Mouse (Mus musculus): ENCODE data around the gene Sap30bp.

Gene Sap30bp

DNA sequence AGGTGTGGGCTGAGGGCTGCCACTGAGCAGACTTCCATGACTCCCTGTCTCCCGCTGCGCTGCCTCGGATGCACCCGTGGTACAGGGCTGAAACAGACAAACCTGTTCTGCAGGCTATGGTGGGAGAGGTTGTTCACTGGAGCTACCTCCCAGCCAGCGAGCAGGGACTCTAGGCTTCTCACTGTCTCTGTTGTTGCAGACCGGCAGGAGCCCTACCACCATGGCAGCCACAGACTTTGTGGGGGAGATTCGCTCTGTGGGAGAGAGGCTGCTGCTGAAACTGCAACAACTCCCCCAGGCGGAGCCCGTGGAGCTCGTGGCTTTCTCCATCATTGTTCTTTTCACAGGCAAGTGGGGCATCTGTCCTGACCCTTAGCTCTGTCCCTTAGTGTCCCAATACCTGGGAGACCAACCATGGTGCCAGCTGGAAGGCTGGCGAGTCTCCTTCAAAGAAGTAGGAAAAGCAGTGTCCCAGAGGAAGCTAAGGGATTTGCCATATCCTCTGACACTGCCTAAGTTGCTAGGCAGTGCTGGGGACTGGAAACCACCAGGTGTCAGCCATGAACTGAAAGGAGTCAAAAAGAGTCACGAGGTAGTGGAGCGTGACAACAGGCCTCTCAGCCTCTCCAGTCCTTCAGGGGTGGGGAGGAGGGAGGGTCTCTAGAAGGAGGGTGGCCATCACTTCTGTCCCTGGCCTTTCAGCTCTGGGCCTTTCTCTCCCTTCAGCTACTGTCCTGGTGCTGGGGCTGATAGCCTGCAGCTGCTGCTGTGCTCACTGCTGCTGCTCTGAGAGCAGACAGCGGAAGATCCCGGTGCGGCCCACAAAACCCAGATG is 27.9 kb upstream of the Sap30bp start:
- WGBS = 65% methylated on average over 16 of the region's 16 CpGs

DNA sequence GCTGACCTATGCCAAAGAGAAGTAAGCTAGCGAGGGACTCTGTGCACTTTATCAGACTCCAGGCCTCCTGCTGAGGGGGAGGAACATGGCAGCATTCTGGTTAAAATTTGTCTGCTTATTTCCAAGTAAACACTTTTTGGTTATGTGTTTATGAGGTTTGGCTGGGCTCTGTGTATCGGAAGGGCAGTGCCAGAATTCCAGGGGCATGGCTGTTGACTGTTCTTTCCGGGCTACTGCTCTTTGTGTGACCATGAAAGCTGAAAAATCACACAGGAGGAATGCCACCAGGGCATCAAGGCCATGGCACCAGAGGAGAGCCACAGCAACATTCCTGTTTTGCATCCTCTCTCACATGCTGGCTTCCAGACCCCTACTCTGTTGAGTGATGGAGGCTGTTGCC is 27.0 kb upstream of the Sap30bp start:
- 90% methylated on average over 3 of the region's 3 CpGs for WGBS

DNA sequence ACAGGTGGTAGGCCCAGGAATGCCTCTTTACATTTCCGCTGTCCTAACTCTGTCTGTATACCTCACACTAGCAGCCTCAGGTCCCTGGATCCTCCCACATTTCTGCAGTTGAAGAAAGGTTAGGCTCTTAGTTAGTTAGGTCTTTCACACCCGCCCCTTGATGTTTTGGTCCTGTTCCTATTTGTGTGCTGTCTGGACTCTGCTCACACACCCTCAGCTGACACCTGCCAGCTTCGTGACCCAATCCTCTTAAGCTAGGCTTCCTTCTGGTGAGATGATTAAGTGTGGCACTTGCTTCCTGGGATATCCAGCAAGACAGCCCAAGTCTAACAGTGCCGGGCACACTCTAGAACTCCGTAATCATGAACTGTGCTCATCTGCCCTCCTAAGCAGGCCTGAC is 26.6 kb upstream of the Sap30bp start:
- WGBS = 93% methylated on average over 5 of the region's 5 CpGs

DNA sequence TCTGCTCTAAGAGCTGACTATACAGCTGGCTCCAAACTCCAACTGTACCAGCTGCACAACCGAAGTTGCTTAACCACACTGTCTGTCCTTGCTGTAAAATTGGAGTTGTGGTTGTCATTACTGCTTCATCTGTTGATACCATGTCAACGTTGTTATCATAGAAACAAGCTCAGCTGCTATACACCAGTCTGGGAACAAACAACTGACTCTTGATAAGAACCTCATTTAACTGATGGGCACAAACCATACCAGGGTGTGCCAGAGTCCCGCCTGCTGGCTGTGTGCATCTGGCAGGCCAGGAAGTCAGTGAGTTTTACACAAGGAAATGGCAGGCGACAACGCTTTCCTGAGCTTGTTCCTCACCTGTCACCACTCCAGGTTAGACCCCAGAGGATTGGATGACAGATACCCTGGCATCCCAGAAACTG is 21.9 kb upstream of the Sap30bp start:
- 85% methylated on average over 5 of the region's 5 CpGs for WGBS

DNA sequence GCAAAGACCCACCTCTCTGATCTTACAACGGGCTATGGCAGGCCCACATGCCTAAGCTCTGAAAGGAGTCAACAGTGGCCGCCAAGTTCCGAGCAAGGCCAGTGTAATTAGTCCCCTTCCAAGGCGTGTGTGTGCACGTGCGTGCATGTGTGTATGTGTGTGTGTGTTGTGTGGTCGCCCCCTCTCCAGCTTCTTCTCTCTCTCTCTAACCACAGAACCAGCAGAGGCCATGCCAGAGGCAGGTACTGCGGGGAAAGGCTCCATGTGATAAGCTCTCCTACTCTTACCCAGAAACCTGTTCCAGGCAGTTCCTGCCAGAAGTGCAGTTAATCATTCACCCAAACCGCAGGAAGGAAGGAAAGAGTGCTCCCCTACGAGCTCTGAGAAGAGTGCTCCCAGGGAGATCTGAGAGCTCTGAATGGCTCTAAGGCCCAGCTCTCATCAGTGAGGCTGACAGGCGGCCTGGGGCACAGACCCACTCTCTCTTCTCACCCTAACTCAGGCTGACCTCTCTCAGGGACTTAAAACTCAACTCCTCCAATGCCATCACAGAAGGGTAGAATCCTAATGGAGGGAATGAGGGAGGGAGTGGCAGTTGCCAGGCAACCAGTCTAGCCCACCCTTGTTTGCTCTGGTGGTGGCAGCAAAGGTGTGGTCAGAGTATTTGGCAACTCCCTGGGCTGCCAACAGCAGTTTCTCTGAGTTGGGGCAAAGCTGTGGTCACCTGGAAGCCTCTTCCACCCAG is 21.3 kb upstream of the Sap30bp start, which contains the start of gene Smim6:
Gene Smim6 (plus strand): TSS at position 386 of the 745 bp plus-strand sequence.
- WGBS = 90% methylated on average over 11 of the region's 11 CpGs

DNA sequence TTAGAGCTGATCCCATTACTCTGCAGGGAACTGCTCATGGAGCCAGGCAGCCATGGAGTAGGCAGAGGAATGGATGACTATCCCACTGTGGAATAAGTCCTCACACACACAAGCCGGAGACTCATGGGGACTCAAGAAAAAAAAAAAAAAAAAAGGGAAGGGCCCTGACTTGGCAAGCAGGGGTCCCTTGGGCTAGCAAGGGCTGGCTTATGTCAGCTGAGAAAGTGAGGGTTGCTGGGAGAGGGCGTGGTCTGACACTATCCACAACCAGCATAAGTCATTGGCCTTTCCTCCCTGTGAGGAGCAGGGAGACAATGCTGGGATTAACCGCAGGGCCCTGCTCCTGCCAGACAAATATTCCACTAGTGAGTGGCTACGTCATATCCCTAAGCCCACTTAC is 16.5 kb upstream of the Sap30bp start:
- WGBS = 95% methylated on average over 4 of the region's 4 CpGs

DNA sequence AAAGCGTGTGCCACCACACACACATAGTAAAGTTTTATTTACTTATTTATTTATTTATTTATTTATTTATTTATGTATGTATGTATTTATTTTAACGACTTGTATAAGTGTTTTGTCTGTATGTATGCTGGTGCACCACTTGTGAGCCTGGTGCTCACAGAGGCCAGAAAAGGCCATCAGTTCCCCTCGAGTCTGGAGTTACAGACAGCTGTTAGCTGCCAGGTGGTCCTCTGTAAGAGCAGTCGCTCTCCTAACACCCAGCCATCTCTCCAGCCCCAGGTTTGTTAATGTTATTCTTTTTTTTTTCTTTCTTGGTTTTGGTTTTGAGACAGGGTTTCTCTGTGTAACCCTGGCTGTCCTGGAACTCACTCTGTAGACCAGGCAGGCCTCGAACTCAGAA is 14.4 kb upstream of the Sap30bp start:
- 95% methylated on average over 5 of the region's 5 CpGs for WGBS

DNA sequence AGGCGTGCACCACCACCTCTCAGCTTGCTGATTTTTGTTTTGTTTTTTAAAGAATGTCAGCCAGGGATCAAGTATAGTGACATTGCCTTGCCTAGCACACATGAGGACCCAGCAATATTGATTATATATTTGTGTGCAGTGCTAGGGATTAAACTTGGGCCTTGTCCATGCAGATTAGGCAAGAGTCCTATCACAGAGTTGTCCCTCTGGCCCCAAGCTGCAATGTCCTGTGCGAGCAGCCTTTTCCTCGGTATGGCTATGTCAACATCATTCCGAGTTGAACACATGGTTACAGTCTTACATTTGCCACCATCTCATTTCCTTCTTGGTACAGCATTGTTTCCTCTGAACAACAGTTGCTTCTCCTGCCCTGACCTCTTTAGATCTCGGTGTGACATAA is 14.0 kb upstream of the Sap30bp start:
- 97% methylated on average over 5 of the region's 5 CpGs for WGBS

DNA sequence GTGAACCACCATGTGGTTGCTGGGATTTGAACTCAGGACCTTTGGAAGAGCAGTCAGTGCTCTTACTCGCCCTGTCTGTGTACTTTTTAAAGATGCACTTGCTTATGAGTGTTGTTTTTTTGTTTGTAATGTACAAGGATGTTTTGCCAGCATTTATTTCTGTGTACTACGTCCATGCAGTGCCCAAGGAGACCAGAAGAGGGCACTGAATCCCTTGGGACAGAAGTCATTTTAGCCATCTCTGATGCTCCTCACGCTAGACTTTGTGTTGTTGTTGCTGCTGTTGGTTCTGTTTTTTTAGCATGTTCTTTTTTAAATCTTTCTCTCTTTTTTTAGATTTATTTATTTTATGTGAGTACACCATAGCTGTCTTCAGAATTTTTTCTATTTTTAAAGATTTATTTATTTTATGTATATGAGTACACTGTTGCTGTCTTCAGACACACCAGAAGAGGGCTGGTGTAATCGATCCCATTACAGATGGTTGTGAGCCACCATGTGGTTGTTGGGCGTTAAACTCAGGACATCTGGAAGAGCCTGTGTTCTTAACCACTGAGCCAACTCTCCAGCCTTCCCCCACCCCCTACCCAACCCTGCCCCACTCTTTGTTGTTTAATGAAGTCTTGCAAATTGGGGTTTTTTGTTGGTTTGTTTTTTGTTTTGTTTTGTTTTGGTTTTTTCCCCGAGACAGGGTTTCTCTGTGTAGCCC is 12.8 kb upstream of the Sap30bp start:
- WGBS = 27% methylated on average over 6 of the region's 6 CpGs

DNA sequence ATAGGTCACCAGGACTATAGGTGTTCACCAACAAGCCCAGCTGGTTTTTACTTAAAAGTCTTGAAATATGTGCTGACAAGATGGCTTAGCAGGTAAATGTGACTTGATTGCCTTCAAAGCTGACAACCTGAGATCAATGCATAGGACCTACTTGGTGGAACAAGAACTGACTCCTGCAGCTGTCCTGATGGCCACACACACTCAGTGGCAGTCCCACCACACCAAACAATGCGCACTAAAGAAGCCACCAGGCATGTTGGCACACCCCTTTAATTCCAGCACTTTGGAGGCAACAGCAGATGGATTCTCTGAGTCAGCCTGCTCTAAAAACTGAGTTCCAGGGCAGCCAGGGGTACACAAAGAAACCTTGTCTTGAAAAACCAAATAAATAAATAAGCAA is 11.1 kb upstream of the Sap30bp start:
- 64% methylated on average over 1 of the region's 1 CpGs for WGBS

DNA sequence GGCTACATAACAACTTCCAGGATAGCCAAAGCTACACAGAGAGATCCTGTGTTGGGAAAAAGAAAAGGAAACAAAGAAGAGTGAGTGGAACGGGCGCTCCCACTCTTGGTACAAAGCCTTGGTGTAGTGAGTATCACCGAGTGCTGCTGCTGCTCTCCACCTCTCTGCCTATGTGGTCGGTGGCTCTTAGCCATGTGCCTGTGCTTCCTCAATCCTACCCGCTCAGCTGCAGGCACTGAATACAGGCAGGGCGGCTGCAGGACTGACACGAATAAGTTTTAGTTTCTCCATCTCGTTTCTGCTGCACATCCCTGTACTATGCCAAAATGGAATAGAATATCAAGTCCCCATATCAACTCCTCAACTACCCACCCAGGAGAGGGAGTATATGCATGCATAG is 4.1 kb upstream of the Sap30bp start:
- 85% methylated on average over 8 of the region's 8 CpGs for WGBS

DNA sequence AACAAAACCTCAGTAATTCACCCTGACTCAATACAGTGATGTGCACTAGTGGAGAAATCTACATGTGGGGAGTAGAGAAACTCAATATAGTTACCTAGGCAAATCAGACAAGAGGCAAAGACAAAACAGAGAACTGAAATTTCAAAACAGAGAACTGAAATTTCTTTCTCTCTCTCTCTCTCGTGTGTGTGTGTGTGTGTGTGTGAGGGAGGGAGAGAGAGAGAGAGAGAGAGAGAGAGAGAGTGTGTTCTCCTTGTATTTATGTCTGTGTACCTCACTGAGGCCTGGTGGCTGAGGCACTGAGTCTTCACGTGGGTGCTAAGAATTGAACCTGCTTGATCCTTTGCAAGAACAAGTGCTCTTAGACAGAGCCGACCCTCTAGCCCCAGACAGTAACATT is 3.3 kb upstream of the Sap30bp start:
- 67% methylated on average over 3 of the region's 3 CpGs for WGBS

DNA sequence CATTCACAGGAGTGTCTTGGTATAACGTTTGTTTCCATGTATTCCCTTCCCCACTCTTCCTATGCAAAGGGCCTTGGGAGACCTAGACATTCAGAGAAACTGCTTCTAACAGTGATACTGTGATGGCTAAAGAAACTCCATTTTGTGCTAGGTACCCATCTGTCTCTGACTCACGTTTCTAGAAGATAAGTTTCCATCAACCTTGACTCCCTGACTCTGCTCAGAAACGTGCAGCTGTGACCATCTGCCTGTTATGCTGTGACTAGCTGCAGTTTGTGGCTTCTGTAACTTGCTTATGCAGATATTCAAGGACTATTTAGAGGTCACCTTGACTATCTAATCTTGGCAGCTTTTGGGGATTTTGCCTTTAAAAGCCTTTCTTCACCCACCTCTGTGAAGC is 1.8 kb upstream of the Sap30bp start:
- 62% methylated on average over 3 of the region's 3 CpGs for WGBS

DNA sequence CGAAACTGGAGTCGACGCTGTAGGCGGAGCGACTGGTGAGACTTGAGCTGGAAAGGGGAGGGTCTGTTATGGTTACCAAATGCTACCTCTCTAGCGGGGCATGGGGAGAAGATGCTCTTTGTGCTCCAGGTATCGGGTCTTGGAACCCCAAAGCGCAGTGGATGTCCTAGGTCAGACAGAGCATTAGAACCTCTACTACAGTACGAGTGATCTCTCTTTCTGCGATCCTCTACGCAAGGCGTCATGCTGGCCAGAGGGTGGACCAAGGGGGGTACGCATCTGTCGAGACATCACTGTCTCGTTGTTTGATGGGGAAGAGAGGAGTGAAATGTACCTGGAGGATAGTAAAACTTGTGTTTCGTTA is 647 bp downstream of the Sap30bp start:
- WGBS = under 1% methylated on average over 16 of the region's 16 CpGs

DNA sequence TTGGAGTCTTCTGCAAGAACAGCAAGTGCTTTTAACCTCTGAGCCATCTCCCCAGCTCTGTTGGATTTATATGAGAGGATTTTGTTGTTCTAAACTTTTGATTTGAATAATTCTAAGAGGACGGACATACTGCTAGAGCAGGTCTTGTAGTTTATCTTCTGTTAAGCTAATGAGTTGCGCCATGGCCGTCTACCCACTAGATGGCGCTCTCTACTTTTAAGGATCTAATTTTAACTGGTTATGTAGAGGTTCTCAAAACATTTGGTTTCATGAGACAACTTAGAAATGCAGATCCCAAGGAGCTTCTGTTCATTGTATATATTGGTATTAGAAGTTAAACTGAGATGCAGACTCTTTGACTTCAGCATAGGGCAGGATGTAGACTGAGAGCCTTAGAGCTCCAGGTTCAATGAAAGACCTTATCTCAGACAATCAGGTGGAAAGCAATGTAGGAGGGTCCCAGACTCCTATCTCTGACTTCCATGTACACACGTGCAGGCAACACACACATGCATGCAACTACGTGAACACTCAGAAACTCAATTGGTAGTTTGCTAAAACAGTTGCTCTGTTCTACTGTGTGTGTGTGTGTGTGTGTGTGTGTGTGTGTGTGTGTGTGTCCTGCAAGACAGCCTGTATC is 6.7 kb downstream of the Sap30bp start:
- WGBS = 28% methylated on average over 6 of the region's 6 CpGs

DNA sequence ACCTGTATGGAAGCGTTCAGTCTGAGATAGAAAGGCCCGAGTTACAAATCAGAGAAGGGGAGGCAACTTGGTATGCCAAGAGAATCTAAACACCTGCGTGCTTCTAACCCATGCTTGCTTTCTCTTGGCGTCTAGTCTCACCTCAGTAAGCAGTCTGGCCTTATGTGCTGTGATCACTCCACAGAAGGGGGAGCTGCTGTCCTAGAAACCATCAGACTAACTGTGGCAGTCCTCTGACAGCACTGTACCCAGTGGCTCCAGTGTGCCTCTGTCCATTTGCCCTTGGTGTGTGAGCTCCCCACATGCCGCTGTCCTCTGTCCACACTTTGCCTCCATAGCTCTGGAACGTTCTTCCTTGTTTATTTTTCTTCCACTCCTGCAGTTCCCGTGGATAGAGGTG is 8.9 kb downstream of the Sap30bp start:
- WGBS = 79% methylated on average over 7 of the region's 7 CpGs

DNA sequence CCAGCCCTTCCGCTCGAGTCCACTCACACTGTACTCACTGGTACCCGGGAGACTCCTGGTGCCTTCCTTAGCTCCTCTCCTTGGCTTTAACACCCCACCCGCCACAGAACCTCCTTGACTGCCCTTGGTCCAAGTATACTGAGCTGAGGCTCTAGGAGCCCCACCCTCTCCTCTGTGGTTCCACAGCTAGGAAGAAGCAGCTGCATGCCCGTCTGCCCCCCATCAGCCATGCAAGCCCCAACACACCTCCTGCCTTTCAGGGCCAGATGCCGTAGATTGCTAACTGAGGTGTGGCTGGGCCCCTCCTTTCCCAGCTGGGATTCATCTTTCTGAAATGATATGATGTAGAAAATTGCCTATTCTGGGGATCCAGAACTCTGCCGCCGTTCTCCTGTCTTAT is 12.2 kb downstream of the Sap30bp start:
- WGBS = 80% methylated on average over 8 of the region's 8 CpGs

DNA sequence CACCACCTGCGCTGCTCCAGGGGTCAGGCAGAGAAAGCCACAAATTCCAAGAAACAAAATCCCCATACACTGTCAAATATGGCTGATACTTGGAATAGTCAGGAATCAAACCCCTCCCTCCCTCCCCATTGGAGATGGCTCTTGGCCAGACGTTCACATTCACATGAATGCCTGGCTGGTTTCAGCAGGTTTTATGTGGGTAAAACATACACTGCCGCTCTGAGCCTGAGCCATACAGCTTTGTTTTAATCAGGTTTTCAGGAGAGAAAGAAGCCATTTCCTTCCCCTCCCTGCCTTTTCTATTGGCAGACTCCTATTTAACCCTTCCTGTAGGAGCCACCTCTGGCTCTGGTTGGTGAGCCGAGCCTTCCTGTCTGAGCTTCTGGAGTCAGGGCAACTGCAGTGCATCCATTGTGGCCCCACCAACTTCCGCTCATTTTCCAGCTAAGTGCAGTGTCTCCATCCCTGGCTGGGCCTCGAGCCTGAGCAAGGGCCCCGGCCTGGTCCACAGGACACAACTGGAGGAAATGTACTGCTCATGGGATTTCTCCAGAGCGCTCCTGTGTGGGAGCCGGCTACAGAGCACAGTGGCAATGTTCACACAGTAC is 13.2 kb downstream of the Sap30bp start:
- 75% methylated on average over 9 of the region's 9 CpGs for WGBS

DNA sequence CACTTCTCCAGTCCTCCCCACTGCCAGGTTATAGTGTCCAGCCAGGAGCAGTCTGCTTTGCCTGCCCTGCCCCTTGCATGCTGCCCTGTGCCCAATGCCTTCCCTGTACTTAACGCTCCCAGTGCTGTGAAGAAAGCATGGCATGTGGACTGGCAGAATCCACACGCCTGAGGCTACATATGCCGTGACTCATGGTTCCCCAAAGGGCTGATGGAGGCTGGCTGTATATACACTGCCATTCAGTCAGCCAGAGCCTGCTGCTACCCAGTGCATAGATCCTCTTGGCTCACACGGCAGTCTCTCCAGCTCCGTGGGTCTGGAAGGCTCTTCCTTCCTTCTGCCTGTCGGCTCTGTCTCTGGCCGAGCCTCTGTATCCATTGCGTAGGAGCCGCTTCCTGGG is 15.2 kb downstream of the Sap30bp start:
- 77% methylated on average over 9 of the region's 9 CpGs for WGBS

DNA sequence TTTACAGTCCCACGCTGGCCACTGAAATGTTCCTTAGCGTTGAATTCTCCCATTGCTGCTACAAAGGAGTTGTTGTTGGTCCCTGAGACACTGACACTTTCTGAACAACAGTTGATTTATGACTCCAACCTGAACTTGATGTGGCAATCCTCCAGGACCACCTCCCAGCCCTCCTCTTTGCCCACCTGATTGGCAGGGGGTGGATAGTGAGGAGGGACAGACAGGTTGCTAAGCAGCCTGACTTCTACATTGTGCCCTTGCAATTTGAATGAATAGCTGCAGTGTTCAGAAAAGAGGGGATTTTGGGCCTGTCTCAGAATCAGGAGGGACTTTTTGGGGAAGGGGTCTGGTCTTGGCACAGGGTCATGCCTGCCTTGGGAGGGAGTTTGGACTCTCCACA is 17.6 kb downstream of the Sap30bp start:
- WGBS = 62% methylated on average over 2 of the region's 2 CpGs

DNA sequence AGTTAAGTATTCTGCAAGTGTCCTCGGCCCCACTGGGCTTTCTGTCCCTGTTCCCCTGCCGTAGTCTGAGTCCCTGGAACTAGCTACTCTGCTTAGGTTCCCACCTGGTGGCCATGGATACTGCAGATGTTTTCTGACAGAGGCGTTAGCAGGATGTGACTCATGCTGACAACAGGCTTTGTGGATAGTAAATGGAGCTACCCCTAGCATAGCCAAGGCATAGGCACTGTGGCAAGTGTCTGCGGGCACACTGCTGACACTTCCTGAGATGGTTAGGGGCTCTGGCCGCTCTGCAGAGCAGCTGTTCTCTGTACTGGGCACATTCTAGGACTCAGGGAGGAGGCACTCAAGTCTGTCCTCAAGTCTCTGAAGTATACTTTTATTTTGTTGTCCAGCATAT is 21.6 kb downstream of the Sap30bp start:
- WGBS = 61% methylated on average over 5 of the region's 5 CpGs

Measured in cerebral cortex, adult 2 months (tissue).